Mouse (Mus musculus) left cerebral cortex, adult 8-10 months (tissue): ENCODE measurements around the gene Gm10974. TPM values are rescaled to one million over a fixed set of nuclear protein-coding genes. Genes with fewer than 3 reads are reported as not detected.

Source experiments
- DNase-seq, 2 experiments: peaks; one replicate each; pipeline ENCODE4 v3.0.0; 2022; ENCODE audit warnings: low spot score in 2 of 2
- microRNA-seq, 2 experiments: library from miRNA; unstranded; fragments of <30 nt; microRNA quantifications; one replicate each; pipeline ENCODE4 v1.2.0; 2022
- total RNA-seq, 4 experiments: library from RNA; stranded (reverse); gene quantifications; 2 replicates each; pipeline ENCODE4 v1.2.4; 2022

Gm10974 gene
- total RNA-seq, 4 experiments from 2014 or later = not detected

DNA sequence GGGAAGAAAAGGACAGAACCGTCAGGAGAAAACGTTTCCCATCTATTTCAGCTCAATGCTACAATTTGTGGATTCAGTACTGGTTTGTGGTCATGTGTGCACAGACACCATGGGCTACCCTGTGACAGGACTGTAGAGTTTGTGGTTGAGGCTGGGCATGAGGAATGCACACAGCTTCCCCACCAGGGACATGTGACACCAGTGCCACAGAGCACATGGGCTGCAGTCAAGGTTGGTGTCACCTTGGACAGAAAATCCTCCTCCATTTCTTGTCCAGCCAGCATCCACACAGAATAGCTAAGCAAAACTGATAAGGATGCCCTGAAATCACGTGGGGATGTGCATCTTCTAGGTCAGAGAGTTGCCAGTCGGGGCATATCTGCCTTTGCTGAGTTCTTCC, 39.1 kb downstream of the Gm10974 start:
- DNase-seq = no peak

DNA sequence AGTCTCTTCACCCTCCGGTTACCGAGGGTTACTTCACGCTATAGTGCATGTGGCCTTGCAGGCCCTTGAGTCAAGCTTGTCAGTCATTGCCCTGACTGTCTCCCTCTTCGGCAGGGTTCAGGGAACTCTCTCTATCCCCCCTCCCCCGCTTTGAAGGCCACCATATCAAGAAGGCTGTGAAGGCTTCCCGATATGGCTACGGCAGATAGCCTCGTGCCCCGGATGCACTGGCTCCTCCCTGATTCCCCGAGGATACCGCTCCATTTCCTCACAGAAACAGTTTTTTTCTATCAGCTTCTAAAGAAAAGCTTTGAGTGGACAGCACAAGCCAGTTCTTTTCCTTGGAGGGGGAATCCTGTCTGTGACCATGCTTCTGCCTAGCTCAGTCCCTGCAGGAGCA, 39.8 kb downstream of the Gm10974 start:
- DNase-seq = no peak

DNA sequence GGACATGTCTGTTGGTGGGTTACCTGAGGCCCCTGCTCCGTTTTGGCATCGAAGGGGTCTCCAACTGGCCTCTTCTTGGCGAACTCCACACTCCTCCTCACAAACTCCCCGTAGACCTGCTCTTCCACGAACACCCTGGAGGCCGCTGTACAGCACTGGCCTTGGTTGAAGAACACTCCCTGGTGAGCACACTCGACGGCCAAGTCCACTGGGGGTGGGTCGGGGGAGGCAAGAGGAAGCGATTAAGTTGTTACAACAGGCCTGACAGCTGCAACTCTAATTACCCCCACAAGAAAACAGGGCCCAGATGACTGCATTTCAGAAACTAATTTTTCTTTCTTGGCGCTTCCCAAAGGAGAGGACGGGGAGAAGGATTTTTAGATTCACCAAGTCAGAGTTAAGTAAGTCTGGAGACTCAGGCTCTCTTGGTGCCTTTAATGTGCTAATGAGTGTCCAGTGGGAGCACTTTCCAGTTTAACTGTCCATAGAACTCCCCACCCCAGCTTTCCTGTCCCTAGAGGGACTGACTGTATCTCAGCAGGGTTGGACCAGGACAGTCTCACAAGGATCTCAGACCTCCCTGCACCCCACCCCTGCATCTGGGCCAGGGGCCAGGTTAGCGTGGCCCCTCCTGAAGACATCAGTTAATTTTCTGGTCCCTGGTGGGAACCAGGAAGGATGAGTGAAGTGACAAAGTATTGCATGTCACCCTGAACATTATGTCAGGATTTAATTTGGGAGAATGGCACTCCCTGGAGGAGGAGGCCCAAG, 40.4 kb downstream of the Gm10974 start:
- no peak for DNase-seq

DNA sequence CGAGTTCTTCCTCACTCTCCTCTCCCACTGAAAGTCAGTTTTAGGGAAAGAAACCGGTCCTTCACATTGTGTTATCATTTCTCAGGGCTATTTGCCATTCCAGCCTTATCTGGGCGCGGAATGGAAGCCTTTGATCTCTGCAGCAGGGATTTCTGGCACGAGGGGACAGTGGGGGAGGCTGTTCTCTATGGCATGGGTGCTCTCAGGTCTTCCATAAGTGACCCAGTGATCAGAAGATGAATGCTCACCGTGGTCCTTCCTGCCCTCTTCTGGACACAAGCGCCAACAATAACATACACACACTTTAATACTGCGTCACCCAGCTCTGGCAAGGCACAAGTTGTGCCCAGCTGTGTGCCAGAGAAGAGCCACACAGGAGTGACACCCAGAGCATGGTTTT, 41.3 kb downstream of the Gm10974 start:
- DNase-seq = no peak

DNA sequence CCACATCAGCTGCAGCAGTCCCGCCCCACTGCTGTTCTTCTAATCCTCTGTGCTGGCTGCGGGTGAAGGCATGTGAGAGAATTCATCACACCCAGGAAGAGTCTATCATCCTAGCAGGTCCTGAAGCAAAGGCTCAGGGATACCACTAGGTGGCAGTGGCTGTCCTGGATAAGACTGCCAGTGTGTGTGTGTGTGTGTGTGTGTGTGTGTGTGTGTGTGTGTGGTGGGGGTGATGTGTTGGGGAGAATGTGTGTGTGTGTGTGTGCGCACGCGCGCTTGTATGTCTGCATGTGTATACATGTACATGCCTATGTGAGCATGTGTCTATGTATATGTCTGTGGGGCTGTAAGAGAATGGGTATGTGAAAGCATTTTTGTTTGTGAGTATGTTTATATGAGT, 43.7 kb downstream of the Gm10974 start:
- no peak for DNase-seq

DNA sequence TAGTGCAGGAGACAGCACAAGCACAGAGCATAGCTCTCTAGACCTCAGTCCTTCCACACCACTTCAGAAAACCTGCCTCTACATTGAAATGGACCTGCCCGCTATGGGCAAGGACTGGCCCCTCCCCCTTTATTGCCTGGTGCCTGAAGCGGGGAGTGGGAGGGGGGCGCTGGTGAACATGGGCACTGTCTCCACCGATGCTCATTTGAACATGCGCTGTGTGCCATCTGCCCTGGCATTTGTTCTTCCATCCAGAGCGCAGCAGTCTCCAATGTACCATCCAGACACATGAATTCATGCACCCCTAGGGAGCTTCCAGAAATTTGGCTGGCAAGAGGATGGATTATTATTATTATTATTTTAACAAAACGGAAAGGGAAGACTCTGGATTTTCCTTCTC, 47.4 kb downstream of the Gm10974 start:
- no peak for DNase-seq

DNA sequence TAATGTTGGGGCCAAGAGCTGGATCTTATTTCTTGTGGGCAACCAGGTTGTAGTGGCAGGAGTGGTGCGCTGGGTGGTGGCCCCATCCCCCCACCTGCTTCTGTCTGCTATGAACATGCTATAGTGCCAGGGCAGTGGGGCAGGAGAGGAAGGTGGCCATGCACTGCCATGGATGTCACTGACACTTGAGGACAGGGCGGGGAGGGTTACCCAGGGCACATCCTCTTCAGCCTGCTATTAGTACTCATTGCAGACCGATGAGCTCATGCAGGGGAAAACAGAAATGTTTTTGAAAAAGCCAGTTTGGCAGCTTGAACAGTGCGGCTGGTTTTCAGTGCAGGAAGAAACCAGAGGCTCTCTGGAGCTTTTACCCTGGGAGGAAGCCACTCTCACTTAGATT, 51.1 kb downstream of the Gm10974 start:
- DNase-seq = no peak

DNA sequence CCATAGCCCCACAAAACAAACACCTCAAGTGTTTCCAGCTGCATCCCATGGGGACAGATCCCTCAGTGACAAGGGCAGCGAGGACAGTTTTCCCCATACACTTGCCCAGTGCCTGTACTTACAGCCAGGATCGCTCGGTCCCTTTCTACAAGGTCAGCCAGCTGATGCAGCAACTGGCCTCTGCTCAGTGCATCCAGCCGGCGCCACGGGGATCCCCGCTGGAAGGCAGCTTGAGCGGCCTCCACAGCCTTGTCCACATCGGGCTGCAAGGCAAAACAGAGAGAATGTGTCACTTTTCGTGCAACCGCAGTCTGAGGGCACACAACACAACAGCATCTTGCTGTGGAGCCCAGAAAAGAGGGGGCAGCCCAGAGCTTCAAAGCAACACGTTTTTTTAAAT, 53.3 kb downstream of the Gm10974 start:
- DNase-seq = no peak

DNA sequence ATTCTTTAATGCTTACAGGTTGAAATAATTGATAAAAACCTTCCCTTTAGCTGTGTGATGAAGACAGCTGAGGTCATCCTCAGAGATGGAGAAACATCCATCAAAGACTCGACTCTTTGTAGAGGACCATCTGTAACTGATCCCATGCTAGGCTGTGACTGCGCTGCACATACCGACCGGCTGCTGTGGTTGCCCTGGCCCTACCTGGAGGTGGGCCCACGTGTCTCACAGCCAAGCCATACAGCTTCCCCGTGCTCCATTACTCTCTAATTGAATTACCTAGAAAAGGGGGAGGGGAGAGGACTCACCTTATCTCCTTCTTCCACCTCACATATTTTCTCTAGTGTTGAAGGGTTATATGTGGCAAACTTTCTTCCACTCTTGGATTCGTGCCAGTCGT, 56.2 kb downstream of the Gm10974 start:
- DNase-seq = no peak

DNA sequence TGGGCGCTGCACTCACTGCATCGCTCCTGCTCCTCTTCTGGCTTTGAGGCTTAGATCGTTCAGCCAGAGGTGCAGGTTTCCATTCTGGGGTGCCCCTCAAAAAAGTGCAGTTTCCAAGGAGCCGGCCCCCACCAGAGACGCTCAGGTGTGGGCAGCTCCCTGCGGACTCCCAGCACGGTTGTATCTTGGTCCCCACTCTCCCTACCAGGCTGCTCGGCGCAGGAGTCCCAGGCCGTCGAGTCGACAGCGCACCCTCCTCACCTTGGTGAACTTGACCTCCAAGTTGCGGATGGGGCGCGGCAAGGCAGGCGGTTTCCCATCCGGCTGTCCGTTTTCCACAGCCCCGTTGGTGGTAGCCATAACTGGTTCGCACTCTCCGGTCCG, 61.3 kb downstream of the Gm10974 start:
- no peak for DNase-seq

DNA sequence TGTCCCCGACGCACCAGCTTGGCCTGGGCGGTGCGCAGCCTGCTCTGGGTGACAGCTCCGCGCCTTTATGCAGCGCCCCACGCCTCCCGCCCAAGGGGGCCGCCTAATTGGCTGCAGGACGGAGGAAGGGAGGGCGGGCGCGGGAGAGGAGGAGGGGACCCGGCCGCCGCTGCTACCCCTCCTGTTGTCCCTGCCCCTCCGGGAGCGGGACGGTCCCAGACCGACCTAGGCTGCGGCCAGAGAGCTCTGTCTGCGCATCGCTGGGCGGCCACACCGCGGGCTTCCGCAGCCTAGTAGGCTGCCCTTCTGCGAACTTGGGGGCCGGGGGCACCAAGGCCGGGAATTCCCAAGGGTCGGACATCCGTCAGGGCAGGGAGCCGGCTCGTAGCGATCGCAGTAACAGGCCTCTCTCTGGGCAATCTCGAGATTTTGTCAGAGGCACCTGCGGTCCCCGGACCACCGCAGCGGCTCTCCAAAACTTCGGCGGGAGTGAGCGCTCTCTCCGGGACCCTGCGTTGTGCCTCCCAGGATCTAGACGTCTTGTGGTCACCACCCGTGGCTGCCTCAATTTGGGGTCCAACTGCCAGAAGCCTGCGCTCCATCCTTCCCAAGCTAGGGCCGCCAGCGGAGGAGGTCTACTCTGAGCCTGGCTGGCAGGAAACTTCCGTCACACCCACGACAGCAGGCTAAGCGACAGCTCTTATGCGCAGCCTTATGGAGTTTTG, 61.9 kb downstream of the Gm10974 start, which contains the start of gene Aldh1a3:
Gene Aldh1a3 (minus strand): TSS at position 81 of the 725 bp plus-strand sequence.
- DNase-seq = no peak

DNA sequence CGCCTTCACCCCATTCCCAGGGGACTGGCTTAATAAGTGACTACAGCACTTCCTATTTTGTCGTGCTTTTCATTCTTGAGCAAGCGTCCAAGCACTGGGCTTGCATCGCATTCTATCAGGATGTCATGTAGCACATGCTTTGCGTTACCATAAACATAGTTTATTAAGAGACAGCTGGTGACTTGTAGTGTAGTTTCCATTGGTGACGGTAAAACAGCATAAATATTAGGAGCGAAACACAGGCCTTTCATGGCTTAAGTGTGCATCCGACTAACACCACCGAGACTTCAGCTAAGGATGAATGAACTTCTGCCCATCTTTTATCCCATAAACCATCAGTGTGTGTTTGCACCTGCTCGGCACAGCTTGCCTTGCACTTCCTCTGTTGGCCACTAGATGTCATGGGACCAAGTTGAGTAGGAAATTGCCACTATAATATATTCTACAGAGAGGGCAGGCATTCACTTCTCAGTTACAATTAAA, 68.8 kb downstream of the Gm10974 start:
- DNase-seq = peak; percentile 18 to 51

Small RNAs within 50 kb of the gene (microRNA-seq; reads per million reads assigned to microRNA genes)
- gene Mir7057 = 0 reads per million in 2 experiments

Other genes starting within 250 kb of the Gm10974 start
- 1 to 10 TPM; 3.6 to 6.0 (median 5.2) TPM for gene Lrrk1, start 22.4 kb downstream of the Gm10974 start, total RNA-seq
- 1 to 10 TPM in 1 of 4 experiments, under 1 TPM in 3; 0.53 to 1.0 (median 0.90) TPM for gene Aldh1a3, start 61.6 kb downstream of the Gm10974 start, total RNA-seq